Mouse (Mus musculus): Measurements from ENCODE around the gene Ldlr. TPM values are rescaled to one million over a fixed set of nuclear protein-coding genes. Genes with fewer than 3 reads are reported as not detected.
"Not testable (repeated sequence)": the region's sequence is repeated elsewhere in the genome, so short reads cannot be mapped to it uniquely, and the experiment has no call there.

Ldlr gene
- polyA plus RNA-seq, 1 experiment: 36.5 TPM

DNA sequence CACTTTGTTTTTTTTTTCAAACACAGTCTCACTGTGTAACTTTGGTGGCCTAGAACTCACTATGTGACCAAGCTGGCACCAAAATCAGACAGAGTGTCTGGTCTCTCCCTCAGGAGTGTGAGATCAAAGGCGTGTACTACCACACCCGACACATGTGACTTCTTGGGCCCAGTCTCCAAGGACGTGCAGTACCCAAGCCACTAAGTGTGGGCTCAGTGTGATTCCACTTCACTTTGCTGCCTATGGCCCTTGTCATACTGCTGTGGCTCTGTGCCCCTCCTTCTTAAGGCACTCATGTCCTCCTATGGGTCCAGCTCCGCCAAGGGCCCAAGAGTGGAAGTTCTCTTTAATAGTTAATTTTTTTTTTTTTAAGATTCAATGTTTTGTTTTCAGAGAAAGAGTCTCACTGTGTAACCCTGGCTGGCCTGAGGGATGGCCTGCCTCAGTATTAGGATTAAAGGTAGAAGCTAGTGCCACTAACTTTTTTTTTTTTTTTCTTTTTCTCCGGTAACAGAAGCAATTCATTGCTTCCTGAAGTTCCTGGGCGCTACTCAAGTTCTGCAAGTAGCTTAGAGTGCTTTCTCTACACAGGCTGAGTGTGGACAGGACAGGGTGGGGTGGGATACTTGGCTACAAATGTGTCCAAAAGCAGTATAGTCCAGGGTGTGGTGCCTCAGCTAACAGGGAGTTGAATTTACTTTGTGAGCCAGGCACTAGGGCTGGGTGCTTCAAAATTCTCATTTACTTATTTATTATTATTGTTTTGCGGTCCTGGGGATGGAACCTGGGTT lies 61.4 kb downstream of the Ldlr start:
- H3K27ac ChIP-seq (ENCODE audit: insufficient read depth, low read depth, low read length): no peak overlapping the region

DNA sequence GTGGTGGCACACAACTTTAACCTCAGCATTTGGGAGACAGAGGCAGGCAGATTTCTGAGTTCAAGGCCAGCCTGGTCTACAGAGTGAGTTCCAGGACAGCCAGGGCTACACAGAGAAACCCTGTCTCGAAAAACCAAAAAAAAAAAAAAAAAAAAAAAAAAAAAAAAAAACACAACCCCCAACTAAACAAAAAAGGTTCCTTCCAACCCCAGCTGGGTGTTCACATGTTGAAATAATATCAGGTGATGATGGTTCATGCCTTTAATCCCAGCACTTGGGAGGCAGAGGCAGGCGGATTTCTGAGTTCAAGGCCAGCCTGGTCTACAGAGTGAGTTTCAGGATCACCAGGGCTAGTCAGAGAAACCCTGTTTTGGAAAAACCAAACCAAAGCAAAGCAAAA lies 63.0 kb downstream of the Ldlr start:
- not testable (repeated sequence) for H3K4me3 ChIP-seq (ENCODE audit: insufficient read depth, low read length); H3K4me1 ChIP-seq (ENCODE audit: control insufficient read depth, insufficient read depth, low read length); H3K27ac ChIP-seq (ENCODE audit: insufficient read depth, low read depth, low read length)

More for the DNA sequence above, 61.4 kb downstream of the Ldlr start:
- Histone ChIP-seq H3K4me1 (ENCODE audit: control insufficient read depth, insufficient read depth, low read length) (no peaks in the 10 kb centered on the region), H3K4me3 (ENCODE audit: insufficient read depth, low read length) (no peak overlapping the region)
- TF ChIP-seq CTCF (IDR thresholded peaks at IDR 0.05; ENCODE audit: low read depth, low read length): no peak
- no peak for TF ChIP-seq POLR2A (IDR thresholded peaks at IDR 0.05; ENCODE audit: borderline replicate concordance, low read depth, low read length)

DNA sequence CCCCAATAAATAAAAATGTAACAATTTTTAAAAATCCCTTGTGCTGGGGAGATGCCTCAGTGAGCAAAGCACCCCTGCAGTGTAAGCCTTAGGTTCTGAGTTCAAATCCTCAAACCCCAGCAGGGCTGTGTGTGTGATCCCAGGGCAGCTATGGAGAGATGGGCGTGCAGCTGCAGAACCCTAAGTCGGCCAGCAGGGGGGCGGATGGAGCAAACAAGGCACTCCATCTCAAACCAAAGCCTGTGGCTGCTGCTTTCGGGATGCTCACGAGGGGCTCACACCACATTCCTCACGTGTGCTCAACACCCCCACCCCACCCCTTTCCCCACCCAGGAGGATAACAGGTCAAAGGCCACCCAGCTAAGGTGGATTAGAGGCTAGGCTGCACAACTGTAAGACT lies 63.6 kb downstream of the Ldlr start:
- no peaks in the 10 kb centered on the region for H3K4me1 ChIP-seq (ENCODE audit: control insufficient read depth, insufficient read depth, low read length)
- H3K4me3 ChIP-seq (ENCODE audit: insufficient read depth, low read length): no peak overlapping the region
- H3K27ac ChIP-seq (ENCODE audit: insufficient read depth, low read depth, low read length): no peak overlapping the region
- TF ChIP-seq CTCF (IDR thresholded peaks at IDR 0.05; ENCODE audit: low read depth, low read length) (peak; percentile 41), POLR2A (IDR thresholded peaks at IDR 0.05; ENCODE audit: borderline replicate concordance, low read depth, low read length) (no peak)

DNA sequence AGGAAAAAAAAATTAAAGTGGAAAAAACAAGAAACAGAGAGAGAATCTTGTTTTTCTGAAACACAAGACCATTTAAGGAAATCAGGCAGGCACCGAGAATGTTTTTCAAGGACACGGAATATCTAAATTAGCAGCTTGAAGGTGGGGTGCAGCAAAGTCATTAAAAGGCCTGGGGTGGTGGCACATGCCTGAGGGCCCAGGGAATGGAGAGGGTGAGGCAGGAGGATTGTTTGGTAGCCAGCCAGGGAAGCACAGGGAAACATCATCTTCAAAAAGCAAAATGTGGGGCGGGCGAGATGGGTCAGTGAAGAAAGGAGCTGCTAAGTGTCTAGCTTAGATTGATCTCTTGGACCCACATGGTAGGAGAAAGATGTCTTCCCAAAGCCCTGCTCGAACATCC lies 64.4 kb downstream of the Ldlr start:
- TF ChIP-seq CTCF (IDR thresholded peaks at IDR 0.05; ENCODE audit: low read depth, low read length) (no peak), POLR2A (IDR thresholded peaks at IDR 0.05; ENCODE audit: borderline replicate concordance, low read depth, low read length) (no peak)
- H3K4me3 ChIP-seq (ENCODE audit: insufficient read depth, low read length): no peak overlapping the region
- no peak overlapping the region for H3K27ac ChIP-seq (ENCODE audit: insufficient read depth, low read depth, low read length)
- peaks cover 5% of the 10 kb centered on the region for H3K4me1 ChIP-seq (ENCODE audit: control insufficient read depth, insufficient read depth, low read length)

DNA sequence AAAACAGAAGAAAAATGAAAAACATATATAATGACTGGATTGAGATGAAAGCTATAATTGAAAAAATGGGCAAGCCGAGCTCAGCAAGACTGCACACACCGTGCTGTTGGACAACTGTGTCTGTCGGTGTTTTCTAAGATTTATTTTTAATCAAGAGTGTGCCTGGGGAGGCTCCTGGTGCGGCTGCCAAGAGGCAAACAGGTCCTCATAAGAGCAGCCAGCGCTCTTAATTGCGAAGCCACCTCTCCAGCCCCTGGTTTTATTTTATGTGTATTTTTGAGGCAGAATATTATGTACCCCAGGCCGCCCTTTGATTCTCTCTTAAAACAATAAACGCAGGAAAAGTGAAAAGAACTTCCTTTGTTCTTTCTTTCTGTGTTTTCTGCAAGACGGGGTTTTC lies 65.0 kb downstream of the Ldlr start:
- Histone ChIP-seq H3K27ac (ENCODE audit: insufficient read depth, low read depth, low read length) (no peak overlapping the region), H3K4me3 (ENCODE audit: insufficient read depth, low read length) (no peak overlapping the region), H3K4me1 (ENCODE audit: control insufficient read depth, insufficient read depth, low read length) (peaks cover 9% of the 10 kb centered on the region)
- TF ChIP-seq POLR2A (IDR thresholded peaks at IDR 0.05; ENCODE audit: borderline replicate concordance, low read depth, low read length): no peak
- no peak for TF ChIP-seq CTCF (IDR thresholded peaks at IDR 0.05; ENCODE audit: low read depth, low read length)

DNA sequence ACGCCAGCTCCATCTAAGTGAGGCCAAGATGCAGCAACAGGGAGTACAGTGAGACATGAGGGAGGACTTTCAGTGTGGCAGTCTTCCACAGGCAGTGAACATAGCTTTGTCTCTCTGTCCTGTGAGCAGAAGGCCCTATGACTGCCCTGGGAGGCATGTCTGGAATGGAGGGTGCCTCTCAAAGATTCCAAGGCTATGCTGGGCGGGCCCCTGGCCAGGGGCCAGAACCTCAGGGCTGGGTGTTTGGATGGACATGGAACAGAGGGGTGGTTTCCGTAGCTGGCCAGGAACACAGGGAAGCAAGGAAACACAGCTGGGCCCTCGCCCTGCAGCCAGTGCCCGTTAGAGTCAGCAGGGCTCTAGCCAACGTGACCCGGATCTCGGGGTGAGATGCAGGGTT lies 68.6 kb downstream of the Ldlr start:
- Histone ChIP-seq H3K27ac (ENCODE audit: insufficient read depth, low read depth, low read length) (no peak overlapping the region), H3K4me3 (ENCODE audit: insufficient read depth, low read length) (no peak overlapping the region), H3K4me1 (ENCODE audit: control insufficient read depth, insufficient read depth, low read length) (peaks cover 17% of the 10 kb centered on the region)
- TF ChIP-seq POLR2A (IDR thresholded peaks at IDR 0.05; ENCODE audit: borderline replicate concordance, low read depth, low read length) (no peak), CTCF (IDR thresholded peaks at IDR 0.05; ENCODE audit: low read depth, low read length) (no peak)

DNA sequence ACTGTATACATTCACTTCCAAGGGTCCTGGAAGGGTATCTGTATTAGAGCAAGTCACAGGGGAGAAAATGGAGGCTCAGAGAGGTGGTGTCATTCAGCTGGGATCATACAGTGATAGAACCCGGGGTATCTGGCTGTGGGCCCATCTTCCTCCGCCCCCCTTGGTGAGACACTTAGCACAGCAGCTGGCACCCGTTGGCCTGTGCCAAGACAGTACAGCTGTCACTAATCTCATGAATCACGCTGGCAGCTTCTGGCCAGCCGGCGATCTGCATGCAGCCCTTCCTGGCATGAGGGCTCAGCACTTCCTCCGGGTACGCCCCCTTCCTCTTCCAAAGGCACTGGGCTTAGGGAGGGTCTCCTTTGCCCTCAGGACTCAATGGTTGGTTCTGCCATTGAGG lies 69.4 kb downstream of the Ldlr start:
- TF ChIP-seq CTCF (IDR thresholded peaks at IDR 0.05; ENCODE audit: low read depth, low read length) (no peak), POLR2A (IDR thresholded peaks at IDR 0.05; ENCODE audit: borderline replicate concordance, low read depth, low read length) (no peak)
- Histone ChIP-seq H3K4me1 (ENCODE audit: control insufficient read depth, insufficient read depth, low read length) (peaks cover 19% of the 10 kb centered on the region), H3K27ac (ENCODE audit: insufficient read depth, low read depth, low read length) (peak overlapping the region; percentile 38; the same call in 1 of the 2 replicates), H3K4me3 (ENCODE audit: insufficient read depth, low read length) (no peak overlapping the region)

DNA sequence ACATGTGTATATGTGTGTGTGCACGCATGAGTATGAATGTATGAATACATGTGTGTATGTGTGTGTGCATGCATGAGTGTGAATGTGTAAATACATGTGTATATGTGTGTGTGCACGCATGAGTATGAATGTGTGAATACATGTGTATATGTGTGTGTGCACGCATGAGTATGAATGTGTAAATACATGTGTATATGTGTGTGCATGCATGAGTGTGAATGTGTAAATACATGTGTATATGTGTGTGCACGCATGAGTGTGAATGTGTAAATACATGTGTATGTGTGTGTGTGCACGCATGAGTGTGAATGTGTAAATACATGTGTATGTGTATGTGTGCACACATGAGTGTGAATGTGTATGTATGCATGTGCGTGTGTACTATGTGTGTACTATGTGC lies 70.2 kb downstream of the Ldlr start:
- H3K4me1 ChIP-seq (ENCODE audit: control insufficient read depth, insufficient read depth, low read length): peaks cover 19% of the 10 kb centered on the region
- H3K4me3 ChIP-seq (ENCODE audit: insufficient read depth, low read length); H3K27ac ChIP-seq (ENCODE audit: insufficient read depth, low read depth, low read length): not testable (repeated sequence)

DNA sequence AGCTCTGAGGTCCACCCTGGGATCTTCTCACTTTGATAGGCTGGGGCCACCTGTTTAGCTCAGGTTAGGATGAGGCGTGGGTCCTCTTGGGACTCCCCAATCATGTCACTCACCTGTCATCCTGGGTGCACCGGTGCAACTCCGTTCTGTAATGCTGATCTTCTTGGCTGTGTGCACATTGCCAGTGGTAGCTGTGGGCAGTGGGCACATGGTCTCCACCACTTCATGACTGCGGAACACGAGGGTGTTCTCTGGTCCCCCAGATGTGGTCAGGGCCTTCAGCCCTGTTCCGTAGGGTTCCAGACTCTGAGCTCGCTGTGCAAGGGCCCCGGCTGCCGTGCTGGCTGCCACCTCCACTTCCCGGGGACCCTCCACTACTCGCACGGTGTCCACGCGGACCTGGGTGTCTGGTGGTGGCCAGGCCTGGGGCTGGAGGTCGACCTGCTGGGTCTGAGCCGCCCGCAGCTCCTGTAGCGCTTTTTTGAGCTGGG lies 71.1 kb downstream of the Ldlr start:
- H3K27ac ChIP-seq (ENCODE audit: insufficient read depth, low read depth, low read length): no peak overlapping the region
- TF ChIP-seq POLR2A (IDR thresholded peaks at IDR 0.05; ENCODE audit: borderline replicate concordance, low read depth, low read length): no peak
- no peak for TF ChIP-seq CTCF (IDR thresholded peaks at IDR 0.05; ENCODE audit: low read depth, low read length)
- H3K4me1 ChIP-seq (ENCODE audit: control insufficient read depth, insufficient read depth, low read length): peaks cover 23% of the 10 kb centered on the region
- H3K4me3 ChIP-seq (ENCODE audit: insufficient read depth, low read length): no peak overlapping the region

DNA sequence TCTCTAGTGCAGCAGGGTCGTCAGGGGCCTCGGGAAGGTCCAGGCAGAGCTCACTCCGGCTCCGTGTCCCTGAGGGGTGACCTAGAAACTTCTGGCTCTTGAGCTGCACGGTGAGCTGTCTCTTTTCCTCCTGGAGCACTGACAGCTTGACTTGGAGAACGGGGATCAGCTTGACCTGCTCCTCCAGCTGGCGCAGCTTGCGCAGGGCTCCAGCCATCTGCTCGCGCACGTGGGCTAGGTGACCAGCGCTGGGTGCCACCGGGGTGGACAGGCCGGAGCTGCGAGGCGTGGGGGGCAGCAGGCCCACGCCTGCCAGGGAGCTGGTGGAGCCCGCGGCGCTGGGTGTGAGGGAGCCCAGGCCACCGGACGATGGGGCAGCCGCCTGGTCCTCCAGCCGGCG lies 71.6 kb downstream of the Ldlr start:
- TF ChIP-seq CTCF (IDR thresholded peaks at IDR 0.05; ENCODE audit: low read depth, low read length) (no peak), POLR2A (IDR thresholded peaks at IDR 0.05; ENCODE audit: borderline replicate concordance, low read depth, low read length) (no peak)
- H3K4me1 ChIP-seq (ENCODE audit: control insufficient read depth, insufficient read depth, low read length): peaks cover 23% of the 10 kb centered on the region
- H3K27ac ChIP-seq (ENCODE audit: insufficient read depth, low read depth, low read length): no peak overlapping the region
- H3K4me3 ChIP-seq (ENCODE audit: insufficient read depth, low read length): no peak overlapping the region

DNA sequence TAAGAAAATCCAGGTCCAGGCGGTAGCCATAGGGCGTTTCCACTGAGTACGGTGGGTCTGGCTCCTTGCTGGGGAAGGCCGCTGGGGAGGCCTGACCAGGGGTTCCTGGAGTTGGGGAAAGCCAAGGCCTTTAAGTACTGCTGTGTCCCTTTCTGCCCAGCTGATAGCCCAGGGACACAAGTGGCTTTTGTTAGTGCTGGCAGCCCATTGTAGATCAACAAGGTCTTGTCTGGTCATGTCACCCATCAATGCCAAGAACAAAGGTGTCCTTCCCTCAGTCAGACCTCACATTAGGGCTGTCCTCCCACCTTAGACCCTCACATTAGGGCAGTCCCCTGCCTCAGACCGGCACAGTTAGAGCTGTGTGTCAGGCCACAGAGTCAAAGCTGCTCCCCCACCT lies 72.3 kb downstream of the Ldlr start:
- peaks cover 23% of the 10 kb centered on the region for H3K4me1 ChIP-seq (ENCODE audit: control insufficient read depth, insufficient read depth, low read length)
- H3K4me3 ChIP-seq (ENCODE audit: insufficient read depth, low read length): no peak overlapping the region
- H3K27ac ChIP-seq (ENCODE audit: insufficient read depth, low read depth, low read length): no peak overlapping the region
- TF ChIP-seq POLR2A (IDR thresholded peaks at IDR 0.05; ENCODE audit: borderline replicate concordance, low read depth, low read length) (no peak), CTCF (IDR thresholded peaks at IDR 0.05; ENCODE audit: low read depth, low read length) (no peak)

Measured in bone marrow macrophage, adult 2 months (primary cell).